ENCODE assay signal across 8 mouse cellular contexts in the genomic region with DNA sequence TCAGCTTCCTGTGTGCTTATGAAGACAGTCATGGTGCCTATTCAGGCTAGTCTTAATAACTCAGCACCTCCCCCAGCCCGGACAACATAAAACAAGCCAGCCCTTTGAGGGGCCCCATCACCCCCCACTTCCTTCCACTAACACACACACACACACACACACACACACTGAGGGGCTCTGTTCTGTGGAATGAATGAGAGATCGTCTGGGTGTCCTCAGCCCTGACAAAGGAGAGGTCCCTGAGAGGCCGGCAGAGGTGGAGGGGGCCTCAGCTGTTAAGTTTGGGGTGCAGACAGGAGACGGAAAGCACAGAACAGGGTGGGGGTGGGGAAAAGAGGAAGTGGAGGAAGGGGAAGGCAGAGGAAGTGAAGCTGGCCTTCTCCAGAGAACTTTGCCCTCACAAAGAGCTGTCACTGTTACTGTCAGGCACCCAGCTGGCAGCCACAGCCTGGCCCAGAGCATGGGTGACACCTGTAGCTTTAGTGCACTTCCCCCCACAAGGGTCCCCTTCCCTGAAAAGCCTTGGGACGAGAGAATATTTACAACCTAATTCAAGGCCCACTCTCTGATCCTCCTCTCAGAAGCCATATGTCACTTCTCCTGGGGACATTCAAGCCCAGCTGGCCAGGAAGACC. TPM values are rescaled to one million over a fixed set of nuclear protein-coding genes. Genes with fewer than 3 reads are reported as not detected.
DNase-seq lines count a peak whose midpoint lies in the region; ATAC-seq and TF ChIP-seq lines count a peak whose summit lies in the region.

No protein-coding gene starts in this region.

- H3K36me3 ChIP-seq in testis, adult 2 months (ENCODE audit: control insufficient read depth, insufficient read depth, low read length): no peaks in the 10 kb centered on the region; the same call in 1 of the 2 replicates
- peaks cover 12% of the 10 kb centered on the region for H3K36me3 ChIP-seq in heart, embryonic 11.5 days (ENCODE audit: control insufficient read depth, insufficient read depth, low read length)
- H3K36me3 ChIP-seq in kidney, postnatal 0 days (ENCODE audit: insufficient read depth, low read length): peaks cover 12% of the 10 kb centered on the region
- H3K36me3 ChIP-seq in stomach, embryonic 16.5 days (ENCODE audit: control insufficient read depth, insufficient read depth, low read length): peaks cover 15% of the 10 kb centered on the region

- no peak overlapping the region for H3K4me3 ChIP-seq in testis, adult 2 months (ENCODE audit: control insufficient read depth, low read depth, low read length)
- no peak overlapping the region for H3K4me3 ChIP-seq in heart, embryonic 11.5 days (ENCODE audit: low read depth, low read length)
- H3K4me3 ChIP-seq in kidney, postnatal 0 days (replicated peaks; ENCODE audit: low read depth, low read length): no peak overlapping the region
- H3K4me3 ChIP-seq in stomach, embryonic 16.5 days (replicated peaks; ENCODE audit: low read length): no peak overlapping the region

- H3K27ac ChIP-seq in testis, adult 2 months (ENCODE audit: control insufficient read depth, insufficient read depth, low read depth, low read length): peak overlapping the region; percentile 63; the same call in 1 of the 2 replicates
- peak overlapping the region; percentile 100 for H3K27ac ChIP-seq in heart, embryonic 11.5 days (ENCODE audit: low read depth, low read length)
- peak overlapping the region; percentile 99 for H3K27ac ChIP-seq in kidney, postnatal 0 days
- H3K27ac ChIP-seq in stomach, embryonic 16.5 days (ENCODE audit: low read length): peak overlapping the region; percentile 100

- no peak for ATAC-seq in heart, embryonic 11.5 days (replicated peaks; ENCODE audit: insufficient number of reproducible peaks, low FRiP score, low TSS enrichment)
- no peak for ATAC-seq in kidney, postnatal 0 days (replicated peaks; ENCODE audit: low FRiP score, low read depth)
- peak; percentile 17 for ATAC-seq in megakaryocyte, adult 5-6 weeks (ENCODE audit: poor library complexity, severe bottlenecking)
- ATAC-seq in stomach, embryonic 16.5 days (ENCODE audit: insufficient read depth, low FRiP score): no peak

- 21% methylated on average over 5 of the region's 5 CpGs for WGBS in heart, embryonic 11.5 days (ENCODE audit: insufficient replicate concordance)
- 17% methylated on average over 5 of the region's 5 CpGs for WGBS in kidney, postnatal 0 days
- WGBS in stomach, embryonic 16.5 days: 17% methylated on average over 5 of the region's 5 CpGs

- no peak for TF ChIP-seq CTCF in testis, adult 2 months (IDR thresholded peaks at IDR 0.05; ENCODE audit: control insufficient read depth, insufficient read depth, insufficient replicate concordance, low read depth, low read length)
- no peak for TF ChIP-seq CTCF in kidney, postnatal 0 days (IDR thresholded peaks at IDR 0.05; ENCODE audit: low read depth)

- TF ChIP-seq POLR2A in testis, adult 2 months (IDR thresholded peaks at IDR 0.05; ENCODE audit: control insufficient read depth, low read depth, low read length): no peak

- H3K27me3 ChIP-seq in testis, adult 2 months (ENCODE audit: control insufficient read depth, insufficient read depth, low read length): no peaks in the 10 kb centered on the region; the same call in 1 of the 2 replicates
- no peaks in the 10 kb centered on the region for H3K27me3 ChIP-seq in heart, embryonic 11.5 days (ENCODE audit: control insufficient read depth, insufficient read depth, low read length)
- no peaks in the 10 kb centered on the region for H3K27me3 ChIP-seq in kidney, postnatal 0 days (ENCODE audit: insufficient read depth, low read length)
- H3K27me3 ChIP-seq in stomach, embryonic 16.5 days (ENCODE audit: control insufficient read depth, insufficient read depth, low read length): no peaks in the 10 kb centered on the region

- DNase-seq in testis, postnatal 14 days (ENCODE audit: low spot score): no peak
- no peak for DNase-seq in kidney, postnatal 0 days (ENCODE audit: low spot score)
- DNase-seq in right cerebral cortex, adult 18-20 months: no peak
- DNase-seq in urinary bladder, postnatal 25 days (ENCODE audit: low spot score): no peak

- H3K9me3 ChIP-seq in heart, embryonic 11.5 days (replicated peaks; ENCODE audit: control insufficient read depth, low read length): no peaks in the 10 kb centered on the region
- no peaks in the 10 kb centered on the region for H3K9me3 ChIP-seq in kidney, postnatal 0 days (replicated peaks; ENCODE audit: low read length)
- H3K9me3 ChIP-seq in stomach, embryonic 16.5 days (replicated peaks; ENCODE audit: control insufficient read depth, low read length): no peaks in the 10 kb centered on the region

- H3K9ac ChIP-seq in heart, embryonic 11.5 days (ENCODE audit: low read depth, low read length): peak overlapping the region; percentile 69
- no peak overlapping the region for H3K9ac ChIP-seq in kidney, postnatal 0 days (ENCODE audit: low read depth, low read length)
- H3K9ac ChIP-seq in stomach, embryonic 16.5 days (ENCODE audit: low read length): peak overlapping the region; percentile 48

- peak overlapping the region; percentile 45 for H3K4me2 ChIP-seq in heart, embryonic 11.5 days
- peak overlapping the region; percentile 39 for H3K4me2 ChIP-seq in kidney, postnatal 0 days (ENCODE audit: low read length)
- peak overlapping the region; percentile 83 for H3K4me2 ChIP-seq in stomach, embryonic 16.5 days (ENCODE audit: low read depth, low read length)

- peaks cover 20% of the 10 kb centered on the region for H3K4me1 ChIP-seq in testis, adult 2 months (ENCODE audit: control insufficient read depth, insufficient read depth, low read length)
- H3K4me1 ChIP-seq in heart, embryonic 11.5 days (ENCODE audit: control insufficient read depth, insufficient read depth, low read length): peaks cover 43% of the 10 kb centered on the region
- H3K4me1 ChIP-seq in kidney, postnatal 0 days (replicated peaks; ENCODE audit: insufficient read depth, low read length): peaks cover 35% of the 10 kb centered on the region
- peaks cover 37% of the 10 kb centered on the region for H3K4me1 ChIP-seq in stomach, embryonic 16.5 days (ENCODE audit: control insufficient read depth, insufficient read depth, low read length)

RNA-seq across cellular contexts. Expression of gene Actb, which starts 2.5 kb away (rescaled TPM):
- polyA plus RNA-seq in testis, adult 2 months (2012; rRNA removed): 1,383 and 1,491 TPM in 2 replicates
- 7,480 and 8,290 TPM in 2 replicates for polyA plus RNA-seq in heart, embryonic 11.5 days (2014; fragmentation: Nextera tagmentation; extraction: Ambion mirVana)
- 14,836 and 15,514 TPM in 2 replicates for polyA plus RNA-seq in kidney, postnatal 0 days (2015; fragmentation: Nextera tagmentation; extraction: Ambion mirVana)
- total RNA-seq in megakaryocyte, adult 5-6 weeks (2015): 15,428 and 15,938 TPM in 2 replicates
- total RNA-seq in megakaryocyte, adult 5-6 weeks (2017): 7,091 and 10,908 TPM in 2 replicates
- 14,659 and 15,131 TPM in 2 replicates for polyA plus RNA-seq in stomach, embryonic 16.5 days (2015; fragmentation: Nextera tagmentation; extraction: Ambion mirVana)

RNA-seq across cellular contexts. Expression of gene Fbxl18, which starts 13.8 kb away (rescaled TPM):
- 8.5 and 8.9 TPM in 2 replicates for polyA plus RNA-seq in testis, adult 2 months (2012; rRNA removed)
- polyA plus RNA-seq in heart, embryonic 11.5 days (2014; fragmentation: Nextera tagmentation; extraction: Ambion mirVana): 7.0 and 8.0 TPM in 2 replicates
- 9.6 and 9.9 TPM in 2 replicates for polyA plus RNA-seq in kidney, postnatal 0 days (2015; fragmentation: Nextera tagmentation; extraction: Ambion mirVana)
- 1.7 and 3.0 TPM in 2 replicates for total RNA-seq in megakaryocyte, adult 5-6 weeks (2015)
- total RNA-seq in megakaryocyte, adult 5-6 weeks (2017): 2.6 and 2.7 TPM in 2 replicates
- 8.2 and 9.7 TPM in 2 replicates for polyA plus RNA-seq in stomach, embryonic 16.5 days (2015; fragmentation: Nextera tagmentation; extraction: Ambion mirVana)

RNA-seq across cellular contexts. Expression of gene Fscn1, which starts 51.1 kb away (rescaled TPM):
- polyA plus RNA-seq in testis, adult 2 months (2012; rRNA removed): 27.1 and 27.3 TPM in 2 replicates
- polyA plus RNA-seq in heart, embryonic 11.5 days (2014; fragmentation: Nextera tagmentation; extraction: Ambion mirVana): 180 and 186 TPM in 2 replicates
- 175 and 205 TPM in 2 replicates for polyA plus RNA-seq in kidney, postnatal 0 days (2015; fragmentation: Nextera tagmentation; extraction: Ambion mirVana)
- total RNA-seq in megakaryocyte, adult 5-6 weeks (2015): not detected in 2 replicates
- total RNA-seq in megakaryocyte, adult 5-6 weeks (2017): 0.08 and 0.11 TPM in 2 replicates
- polyA plus RNA-seq in stomach, embryonic 16.5 days (2015; fragmentation: Nextera tagmentation; extraction: Ambion mirVana): 161 and 176 TPM in 2 replicates
